Mouse (Mus musculus) effector memory CD4-positive, alpha-beta T cell, adult 7 months (primary cell): ENCODE measurements around the gene Cxcr1. TPM values are rescaled to one million over a fixed set of nuclear protein-coding genes. Genes with fewer than 3 reads are reported as not detected.

Experiments used
- polyA plus RNA-seq: library from polyadenylated mRNA; unstranded; fragments of 100-300 nt; shearing (Covaris generic); gene quantifications from one replicate; pipeline ENCODE4 v1.2.1, GENCODE M21; 2017

The Cxcr1 gene
- polyA plus RNA-seq, result not detected

GRCm38 (mm10) chr1:74194445-74194844 is at the start of gene Cxcr1:
Gene Cxcr1, minus strand, starts transcription at chr1:74194631.

GRCm38 (mm10) chr1:74235938-74236589 is 41.6 kb upstream of the Cxcr1 start, which contains the start of gene Arpc2:
Gene Arpc2, plus strand, starts transcription at chr1:74236084.

GRCm38 (mm10) chr1:74153461-74154184 is 40.8 kb downstream of the Cxcr1 start, which contains the start of gene Cxcr2:
Gene Cxcr2, plus strand, starts transcription at chr1:74153989.

Other genes starting within 250 kb of the Cxcr1 start
- 1.5 TPM for gene Tns1, start 70.2 kb downstream of the Cxcr1 start, polyA plus RNA-seq
- gene Rufy4, start 69.1 kb downstream of the Cxcr1 start, polyA plus RNA-seq, result not detected
- gene Cxcr2, start 40.6 kb downstream of the Cxcr1 start, polyA plus RNA-seq, result not detected
- gene Arpc2, start 41.5 kb upstream of the Cxcr1 start, polyA plus RNA-seq, result 944 TPM
- not detected for gene Gpbar1, start 83.9 kb upstream of the Cxcr1 start, polyA plus RNA-seq
- 242 TPM for gene Aamp, start 90.1 kb upstream of the Cxcr1 start, polyA plus RNA-seq
- gene Pnkd, start 90.3 kb upstream of the Cxcr1 start, polyA plus RNA-seq, result 36.7 TPM
- 7.9 TPM for gene Tmbim1, start 111.0 kb upstream of the Cxcr1 start, polyA plus RNA-seq
- not detected for gene Catip, start 167.5 kb upstream of the Cxcr1 start, polyA plus RNA-seq
- gene Slc11a1, start 180.6 kb upstream of the Cxcr1 start, polyA plus RNA-seq, result not detected
- 4.6 TPM for gene Ctdsp1, start 196.9 kb upstream of the Cxcr1 start, polyA plus RNA-seq
- not detected for gene Vil1, start 214.7 kb upstream of the Cxcr1 start, polyA plus RNA-seq